Mouse (Mus musculus) forebrain, embryonic 14.5 days (tissue): ENCODE data around the gene Gm4353. TPM values are rescaled to one million over a fixed set of nuclear protein-coding genes. Genes with fewer than 3 reads are reported as not detected.

Source experiments
- ATAC-seq: fragments of 200-750 bp; cut with Nextera tagmentation; 2 replicates; pipeline ENCODE4 v1.8.0; 2017; ENCODE audit warnings: mild to moderate bottlenecking, moderate library complexity
- DNase-seq: peaks from one replicate; pipeline ENCODE4 v3.0.0-alpha.2; 2015; ENCODE audit warnings: low spot score
- H3K27ac ChIP-seq: fragments of 300-500 bp; sonication (generic); 2 replicates; pipeline ENCODE4 v1.5.1; 2014; ENCODE audit warnings: low read depth, mild to moderate bottlenecking, control low read depth, low read length, moderate library complexity
- H3K27me3 ChIP-seq: fragments of 300-500 bp; sonication (generic); replicated peaks from 2 replicates; pipeline ENCODE4 v1.6.1; 2014; ENCODE audit warnings: low read length, control low read depth, mixed read lengths; ENCODE audit not compliant: control insufficient read depth, insufficient read depth
- H3K36me3 ChIP-seq: fragments of 300-500 bp; sonication (generic); 2 replicates; pipeline ENCODE4 v1.6.1; 2014; ENCODE audit warnings: low read length, control low read depth; ENCODE audit not compliant: control insufficient read depth, insufficient read depth
- H3K4me1 ChIP-seq: fragments of 300-500 bp; sonication (generic); 2 replicates; pipeline ENCODE4 v1.6.1; 2014; ENCODE audit warnings: antibody characterized with exemption, low read length, control low read depth; ENCODE audit not compliant: control insufficient read depth, insufficient read depth
- H3K4me2 ChIP-seq: fragments of 300-500 bp; sonication (generic); 2 replicates; pipeline ENCODE4 v1.6.1; 2014; ENCODE audit warnings: mild to moderate bottlenecking, control low read depth, low read length
- H3K4me3 ChIP-seq: fragments of 300-500 bp; sonication (generic); 2 replicates; pipeline ENCODE4 v1.5.1; 2014; ENCODE audit warnings: low read depth, low read length, control low read depth
- H3K9ac ChIP-seq: fragments of 300-500 bp; sonication (generic); 2 replicates; pipeline ENCODE4 v1.6.1; 2014; ENCODE audit warnings: mild to moderate bottlenecking, low read length, control low read depth, moderate library complexity
- H3K9me3 ChIP-seq: fragments of 300-500 bp; sonication (generic); replicated peaks from 2 replicates; pipeline ENCODE4 v1.6.1; 2016; ENCODE audit warnings: low read length, control low read depth, mixed read lengths; ENCODE audit not compliant: control insufficient read depth
- WGBS: fragments of 180-500 bp; shearing (Covaris S2); extraction: QIAGEN DNeasy Blood & Tissue Kit; methylation state at CpG from one replicate; pipeline ENCODE4 v1.1.7; 2014; 5-methylcytosine and 5-hydroxymethylcytosine counted together
- polyA plus RNA-seq: library from polyadenylated mRNA; unstranded; fragments of >200 nt; fragmentation: Nextera tagmentation; extraction: Ambion mirVana; gene quantifications from 2 replicates; pipeline ENCODE4 v1.2.1, GENCODE M21; 2014

The Gm4353 gene
- polyA plus RNA-seq, 1 experiment from 2014 or later = 1.4 TPM

- ATAC-seq (no peak), DNase-seq (no peak)
- Histone ChIP-seq H3K4me2 (peak overlapping the region; percentile 100), H3K9me3 (no peaks in the 10 kb centered on the region), H3K27ac (no peak overlapping the region), H3K4me1 (peaks cover 23% of the 10 kb centered on the region), H3K4me3 (peak overlapping the region; percentile 50), H3K36me3 (no peaks in the 10 kb centered on the region), H3K27me3 (peaks cover 15% of the 10 kb centered on the region), H3K9ac (peak overlapping the region; percentile 40)
- WGBS = 4% methylated on average over 13 of the region's 13 CpGs
Measured at GRCm38 (mm10) chr7:116038024-116038423, 46.4 kb downstream of the Gm4353 start.

- 37% methylated on average over 18 of the region's 18 CpGs for WGBS
Measured at GRCm38 (mm10) chr7:116036591-116037555, 47.6 kb downstream of the Gm4353 start.

DNA sequence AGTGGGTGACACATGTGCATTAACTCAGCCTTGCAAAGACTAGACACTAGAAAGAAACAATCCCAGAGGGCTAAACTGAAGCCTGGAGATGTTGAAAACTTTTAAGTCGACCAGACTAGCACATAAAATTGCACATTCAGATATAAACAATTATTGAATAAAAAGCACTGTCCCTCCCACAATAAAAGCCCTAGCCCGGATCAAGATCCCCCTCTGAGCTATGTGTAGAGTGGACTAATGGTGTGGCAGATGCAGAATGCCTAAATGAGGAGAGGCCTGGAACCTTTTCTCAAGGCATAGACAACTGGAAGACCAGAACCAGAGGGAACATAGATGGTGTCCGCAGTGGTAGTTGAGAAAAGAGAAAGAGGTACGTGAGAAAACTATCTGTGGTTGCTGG is 48.9 kb downstream of the Gm4353 start:
- Histone ChIP-seq H3K4me2 (peak overlapping the region; percentile 100), H3K36me3 (no peaks in the 10 kb centered on the region), H3K4me3 (peak overlapping the region; percentile 9; the same call in 1 of the 2 replicates), H3K9ac (peak overlapping the region; percentile 10; the same call in 1 of the 2 replicates), H3K4me1 (peaks cover 25% of the 10 kb centered on the region), H3K27me3 (peaks cover 15% of the 10 kb centered on the region), H3K27ac (no peak overlapping the region), H3K9me3 (no peaks in the 10 kb centered on the region)
- 35% methylated on average over 4 of the region's 4 CpGs for WGBS
- DNase-seq (no peak), ATAC-seq (no peak)

More at GRCm38 (mm10) chr7:116036591-116037555, 47.6 kb downstream of the Gm4353 start:
- peak overlapping the region; percentile 50 for H3K4me3 ChIP-seq
- H3K4me2 ChIP-seq = peak overlapping the region; percentile 100
- peak overlapping the region; percentile 40 for H3K9ac ChIP-seq
- H3K4me1 ChIP-seq = peaks cover 23% of the 10 kb centered on the region
- H3K9me3 ChIP-seq = no peaks in the 10 kb centered on the region
- peak overlapping the region; percentile 41; the same call in 1 of the 2 replicates for H3K27ac ChIP-seq
- H3K27me3 ChIP-seq = peaks cover 15% of the 10 kb centered on the region
- DNase-seq (no peak), ATAC-seq (no peak)
- H3K36me3 ChIP-seq = no peaks in the 10 kb centered on the region

- H3K36me3 ChIP-seq = no peaks in the 10 kb centered on the region
- peak overlapping the region; percentile 76 for H3K9ac ChIP-seq
- no peaks in the 10 kb centered on the region for H3K9me3 ChIP-seq
- peaks cover 15% of the 10 kb centered on the region for H3K27me3 ChIP-seq
- WGBS = under 1% methylated on average over 24 of the region's 25 CpGs
- DNase-seq (peak; percentile 86), ATAC-seq (peak; percentile 65)
- H3K4me3 ChIP-seq = peak overlapping the region; percentile 55
- H3K4me1 ChIP-seq = peaks cover 33% of the 10 kb centered on the region
- H3K4me2 ChIP-seq = peak overlapping the region; percentile 100
- H3K27ac ChIP-seq = peak overlapping the region; percentile 90
Measured at GRCm38 (mm10) chr7:116034282-116034758, 50.1 kb downstream of the Gm4353 start.

- Histone ChIP-seq H3K9ac (peak overlapping the region; percentile 76), H3K36me3 (no peaks in the 10 kb centered on the region), H3K4me1 (peaks cover 30% of the 10 kb centered on the region), H3K9me3 (no peaks in the 10 kb centered on the region), H3K27ac (peak overlapping the region; percentile 90), H3K4me3 (peak overlapping the region; percentile 55), H3K27me3 (peaks cover 15% of the 10 kb centered on the region), H3K4me2 (peak overlapping the region; percentile 100)
- ATAC-seq (peak; percentile 47), DNase-seq (peak; percentile 66)
- 1% methylated on average over 53 of the region's 54 CpGs for WGBS
Measured at GRCm38 (mm10) chr7:116033371-116034241, 50.8 kb downstream of the Gm4353 start.

Other genes starting within 250 kb of the Gm4353 start
- gene Sox6, start 45.8 kb downstream of the Gm4353 start, polyA plus RNA-seq = 78.4 and 84.9 TPM in 2 replicates
- 425 and 434 TPM in 2 replicates for gene 1110004F10Rik, start 45.2 kb downstream of the Gm4353 start, polyA plus RNA-seq
- 3.1 and 4.7 TPM in 2 replicates for gene Plekha7, start 223.7 kb upstream of the Gm4353 start, polyA plus RNA-seq
- gene Rps13, start 249.6 kb upstream of the Gm4353 start, polyA plus RNA-seq = 533 and 675 TPM in 2 replicates